Mouse (Mus musculus): ENCODE data around the gene Tenm3. TPM values are rescaled to one million over a fixed set of nuclear protein-coding genes. Genes with fewer than 3 reads are reported as not detected.
A peak's percentile ranks its signal among the peaks of the same experiment; 100 is the strongest.

The Tenm3 gene
- polyA plus RNA-seq, 1 experiment = 19.1 TPM

- no peak overlapping the region for H3K4me3 ChIP-seq (ENCODE audit: insufficient read depth, low read length)
- peaks cover 1% of the 10 kb centered on the region; the same call in 1 of the 2 replicates for H3K4me1 ChIP-seq (ENCODE audit: control insufficient read depth, insufficient read depth, low read length)
Measured at GRCm38 (mm10) chr8:48530916-48531570, 312.7 kb downstream of the Tenm3 start.

GRCm38 (mm10) chr8:48527418-48527817, 316.3 kb downstream of the Tenm3 start:
- Histone ChIP-seq H3K27ac (ENCODE audit: insufficient read depth, low read length) (no peak overlapping the region), H3K4me1 (ENCODE audit: control insufficient read depth, insufficient read depth, low read length) (peaks cover 1% of the 10 kb centered on the region; the same call in 1 of the 2 replicates), H3K4me3 (ENCODE audit: insufficient read depth, low read length) (no peak overlapping the region)
- TF ChIP-seq CTCF (IDR thresholded peaks at IDR 0.05; ENCODE audit: extremely low read depth, insufficient read depth, low read length) (no peak), POLR2A (IDR thresholded peaks at IDR 0.05; ENCODE audit: extremely low read depth, insufficient read depth, low read length) (no peak)

More at GRCm38 (mm10) chr8:48530916-48531570, 312.7 kb downstream of the Tenm3 start:
- TF ChIP-seq CTCF (IDR thresholded peaks at IDR 0.05; ENCODE audit: extremely low read depth, insufficient read depth, low read length) (no peak), POLR2A (IDR thresholded peaks at IDR 0.05; ENCODE audit: extremely low read depth, insufficient read depth, low read length) (no peak)
- no peak overlapping the region; the same call in 1 of the 2 replicates for H3K27ac ChIP-seq (ENCODE audit: insufficient read depth, low read length)

GRCm38 (mm10) chr8:48522536-48523123, 321.1 kb downstream of the Tenm3 start:
- H3K4me3 ChIP-seq (ENCODE audit: insufficient read depth, low read length) = no peak overlapping the region
- no peak for TF ChIP-seq POLR2A (IDR thresholded peaks at IDR 0.05; ENCODE audit: extremely low read depth, insufficient read depth, low read length)
- no peak for TF ChIP-seq CTCF (IDR thresholded peaks at IDR 0.05; ENCODE audit: extremely low read depth, insufficient read depth, low read length)

GRCm38 (mm10) chr8:48522004-48522403, 321.7 kb downstream of the Tenm3 start:
- Histone ChIP-seq H3K4me1 (ENCODE audit: control insufficient read depth, insufficient read depth, low read length) (no peaks in the 10 kb centered on the region), H3K4me3 (ENCODE audit: insufficient read depth, low read length) (no peak overlapping the region), H3K27ac (ENCODE audit: insufficient read depth, low read length) (no peak overlapping the region)
- TF ChIP-seq POLR2A (IDR thresholded peaks at IDR 0.05; ENCODE audit: extremely low read depth, insufficient read depth, low read length) = no peak
- no peak for TF ChIP-seq CTCF (IDR thresholded peaks at IDR 0.05; ENCODE audit: extremely low read depth, insufficient read depth, low read length)

More at GRCm38 (mm10) chr8:48522536-48523123, 321.1 kb downstream of the Tenm3 start:
- H3K27ac ChIP-seq (ENCODE audit: insufficient read depth, low read length) = no peak overlapping the region
- H3K4me1 ChIP-seq (ENCODE audit: control insufficient read depth, insufficient read depth, low read length) = no peaks in the 10 kb centered on the region

- Histone ChIP-seq H3K4me3 (ENCODE audit: insufficient read depth, low read length) (no peak overlapping the region), H3K27ac (ENCODE audit: insufficient read depth, low read length) (no peak overlapping the region), H3K4me1 (ENCODE audit: control insufficient read depth, insufficient read depth, low read length) (0 out of 2 replicates have a peak, but pooled peaks cover 2% of the 10 kb centered on the region)
- TF ChIP-seq POLR2A (IDR thresholded peaks at IDR 0.05; ENCODE audit: extremely low read depth, insufficient read depth, low read length) = no peak
- TF ChIP-seq CTCF (IDR thresholded peaks at IDR 0.05; ENCODE audit: extremely low read depth, insufficient read depth, low read length) = no peak
Measured at GRCm38 (mm10) chr8:48517431-48517830, 326.3 kb downstream of the Tenm3 start.

- TF ChIP-seq POLR2A (IDR thresholded peaks at IDR 0.05; ENCODE audit: extremely low read depth, insufficient read depth, low read length) = no peak
- no peak for TF ChIP-seq CTCF (IDR thresholded peaks at IDR 0.05; ENCODE audit: extremely low read depth, insufficient read depth, low read length)
- no peak overlapping the region for H3K27ac ChIP-seq (ENCODE audit: insufficient read depth, low read length)
- 0 out of 2 replicates have a peak, but pooled peaks cover 3% of the 10 kb centered on the region for H3K4me1 ChIP-seq (ENCODE audit: control insufficient read depth, insufficient read depth, low read length)
- no peak overlapping the region for H3K4me3 ChIP-seq (ENCODE audit: insufficient read depth, low read length)
Measured at GRCm38 (mm10) chr8:48514230-48514629, 329.5 kb downstream of the Tenm3 start.

GRCm38 (mm10) chr8:48513801-48514200, 329.9 kb downstream of the Tenm3 start:
- no peak for TF ChIP-seq POLR2A (IDR thresholded peaks at IDR 0.05; ENCODE audit: extremely low read depth, insufficient read depth, low read length)
- TF ChIP-seq CTCF (IDR thresholded peaks at IDR 0.05; ENCODE audit: extremely low read depth, insufficient read depth, low read length) = no peak

GRCm38 (mm10) chr8:48511546-48511945, 332.2 kb downstream of the Tenm3 start:
- H3K27ac ChIP-seq (ENCODE audit: insufficient read depth, low read length) = peak overlapping the region; percentile 63
- H3K4me1 ChIP-seq (ENCODE audit: control insufficient read depth, insufficient read depth, low read length) = peaks cover 5% of the 10 kb centered on the region; the same call in 1 of the 2 replicates
- TF ChIP-seq CTCF (IDR thresholded peaks at IDR 0.05; ENCODE audit: extremely low read depth, insufficient read depth, low read length) = no peak
- no peak for TF ChIP-seq POLR2A (IDR thresholded peaks at IDR 0.05; ENCODE audit: extremely low read depth, insufficient read depth, low read length)
- peak overlapping the region; percentile 31; the same call in 1 of the 2 replicates for H3K4me3 ChIP-seq (ENCODE audit: insufficient read depth, low read length)

More at GRCm38 (mm10) chr8:48513801-48514200, 329.9 kb downstream of the Tenm3 start:
- no peak overlapping the region for H3K4me3 ChIP-seq (ENCODE audit: insufficient read depth, low read length)
- 0 out of 2 replicates have a peak, but pooled peaks cover 3% of the 10 kb centered on the region for H3K4me1 ChIP-seq (ENCODE audit: control insufficient read depth, insufficient read depth, low read length)
- H3K27ac ChIP-seq (ENCODE audit: insufficient read depth, low read length) = no peak overlapping the region

GRCm38 (mm10) chr8:48511137-48511536, 332.6 kb downstream of the Tenm3 start:
- H3K4me3 ChIP-seq (ENCODE audit: insufficient read depth, low read length) = peak overlapping the region; percentile 31
- H3K4me1 ChIP-seq (ENCODE audit: control insufficient read depth, insufficient read depth, low read length) = peaks cover 5% of the 10 kb centered on the region; the same call in 1 of the 2 replicates
- TF ChIP-seq CTCF (IDR thresholded peaks at IDR 0.05; ENCODE audit: extremely low read depth, insufficient read depth, low read length) (no peak), POLR2A (IDR thresholded peaks at IDR 0.05; ENCODE audit: extremely low read depth, insufficient read depth, low read length) (no peak)
- H3K27ac ChIP-seq (ENCODE audit: insufficient read depth, low read length) = no peak overlapping the region
